Mouse (Mus musculus) MEL (cell line): ENCODE data around the gene Crnkl1.

ENCODE experiments used
- CTCF ChIP-seq, 3 experiments: IDR thresholded peaks in 2 of 3; conservative IDR thresholded peaks in 1 of 3; 2 replicates each; pipeline ENCODE4 v1.5.1; 2011 to 2012; ENCODE audit warnings: low read length in 3 of 3, low read depth in 2 of 3, mild to moderate bottlenecking in 2 of 3, improper control_type of control experiment in 1 of 3, inconsistent platforms in 1 of 3, mixed read lengths in 1 of 3, moderate library complexity in 1 of 3; ENCODE audit not compliant: control insufficient read depth in 1 of 3, insufficient read depth in 1 of 3, poor library complexity in 1 of 3, severe bottlenecking in 1 of 3
- EP300 ChIP-seq, 2 experiments: IDR thresholded peaks; 2 replicates each; pipeline ENCODE4 v1.6.1; 2011; ENCODE audit warnings: improper control_type of control experiment in 2 of 2, low read length in 2 of 2, low read depth in 1 of 2, mild to moderate bottlenecking in 1 of 2
- GABPA ChIP-seq: IDR thresholded peaks from 2 replicates; pipeline ENCODE4 v1.6.1; 2012; ENCODE audit warnings: low read depth, mild to moderate bottlenecking, inconsistent platforms, low read length, improper control_type of control experiment, moderate library complexity
- GATA1 ChIP-seq: IDR thresholded peaks from 2 replicates; pipeline ENCODE4 v1.6.1; 2011; ENCODE audit warnings: low read depth, low read length, improper control_type of control experiment
- MAFK ChIP-seq: IDR thresholded peaks from 2 replicates; pipeline ENCODE4 v1.6.1; 2011; ENCODE audit warnings: low read depth, mild to moderate bottlenecking, low read length, improper control_type of control experiment, borderline replicate concordance
- MAZ ChIP-seq: IDR thresholded peaks from 2 replicates; pipeline ENCODE4 v1.6.1; 2012; ENCODE audit warnings: low read depth, mild to moderate bottlenecking, inconsistent platforms, low read length, improper control_type of control experiment
- NELFE ChIP-seq: IDR thresholded peaks from 2 replicates; pipeline ENCODE4 v1.6.1; 2011; ENCODE audit warnings: low read depth, low read length, improper control_type of control experiment
- NRF1 ChIP-seq: IDR thresholded peaks from 2 replicates; pipeline ENCODE4 v1.6.1; 2014; ENCODE audit warnings: low read depth, mild to moderate bottlenecking, inconsistent platforms, low read length, improper control_type of control experiment, moderate library complexity; ENCODE audit not compliant: poor library complexity, insufficient read depth, severe bottlenecking
- POLR2A ChIP-seq, 2 experiments: IDR thresholded peaks; 2 replicates each; pipeline ENCODE4 v1.6.1; 2011 to 2012; ENCODE audit warnings: low read length in 2 of 2, mild to moderate bottlenecking in 2 of 2, control low read depth in 1 of 2, improper control_type of control experiment in 1 of 2, low read depth in 1 of 2, moderate library complexity in 1 of 2; ENCODE audit not compliant: control insufficient read depth in 1 of 2, insufficient read depth in 1 of 2, poor library complexity in 1 of 2
- SMC3 ChIP-seq: IDR thresholded peaks from 2 replicates; pipeline ENCODE4 v1.6.1; 2011; ENCODE audit warnings: low read depth, low read length, improper control_type of control experiment
- ZNF384 ChIP-seq: IDR thresholded peaks from 2 replicates; pipeline ENCODE4 v1.6.1; 2012; ENCODE audit warnings: low read depth, mild to moderate bottlenecking, inconsistent platforms, low read length, improper control_type of control experiment

DNA sequence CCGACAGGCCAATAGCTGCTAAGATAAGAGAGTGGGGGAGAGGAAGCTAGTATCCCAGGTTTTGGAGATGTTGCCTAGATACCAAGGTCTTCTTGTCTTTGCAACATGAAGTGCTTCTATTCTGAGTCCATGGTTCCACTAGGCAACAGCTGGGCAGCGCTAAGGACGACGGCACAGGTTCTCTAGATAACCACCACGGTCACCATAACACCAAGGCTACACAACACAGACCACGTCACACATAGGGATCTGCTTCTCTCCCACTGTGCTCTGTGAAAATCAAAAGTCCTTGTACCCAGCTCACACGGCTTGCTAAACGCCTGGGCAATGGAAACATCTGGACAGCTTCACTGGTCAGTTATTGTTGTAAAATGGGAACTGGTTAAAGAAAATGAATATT is 2.2 kb upstream of the Crnkl1 start:
- TF ChIP-seq GATA1, result no peak
- no peak for TF ChIP-seq CTCF (IDR thresholded peaks at IDR 0.05 in 2 of 3, conservative IDR thresholded peaks at IDR 0.05 in 1 of 3; ENCODE audit: control insufficient read depth in 1 of 3, insufficient read depth in 1 of 3, low read depth in 2 of 3, low read length in 3 of 3, poor library complexity in 1 of 3, severe bottlenecking in 1 of 3)
- TF ChIP-seq GABPA, result no peak
- TF ChIP-seq MAZ, result no peak
- no peak for TF ChIP-seq POLR2A (IDR thresholded peaks at IDR 0.05; ENCODE audit: control insufficient read depth in 1 of 2, insufficient read depth in 1 of 2, low read depth in 1 of 2, low read length in 2 of 2, poor library complexity in 1 of 2)
- TF ChIP-seq NELFE, result no peak
- TF ChIP-seq ZNF384, result no peak
- no peak for TF ChIP-seq NRF1
- TF ChIP-seq EP300 (IDR thresholded peaks at IDR 0.05; ENCODE audit: low read depth in 1 of 2, low read length in 2 of 2), result no peak
- no peak for TF ChIP-seq MAFK
- no peak for TF ChIP-seq SMC3
